Mouse (Mus musculus): ENCODE results near the gene Aes.

GRCm38 (mm10) chr10:81572975-81573374, 13.7 kb downstream of the Aes start:
- TF ChIP-seq CTCF (IDR thresholded peaks at IDR 0.05; ENCODE audit: low read depth) (0 out of 2 replicates have a peak, but pooled peaks have one; percentile 3), EP300 (optimal IDR thresholded peaks at IDR 0.05) (no peak)
